Mouse (Mus musculus) bone marrow, adult 2 months (tissue): ENCODE results near the gene Gm10721.
"Not testable (repeated sequence)": the region's sequence is repeated elsewhere in the genome, so short reads cannot be mapped to it uniquely, and the experiment has no call there.

ENCODE experiments used
- CTCF ChIP-seq: fragments of 200-500 bp; IDR thresholded peaks from 2 replicates; pipeline ENCODE4 v1.5.1; 2011; ENCODE audit warnings: low read length, control low read depth; ENCODE audit not compliant: control insufficient read depth, insufficient read depth
- POLR2A ChIP-seq: fragments of 200-500 bp; IDR thresholded peaks from 2 replicates; pipeline ENCODE4 v1.6.1; 2011; ENCODE audit warnings: low read depth, mild to moderate bottlenecking, control low read depth, low read length, borderline replicate concordance; ENCODE audit not compliant: control insufficient read depth

- TF ChIP-seq POLR2A, CTCF: not testable (repeated sequence)
These were observed 12.7 kb downstream of the Gm10721 start for GRCm38 (mm10) chr9:3025653-3026052.
